Mouse (Mus musculus) ES-E14 (cell line): Measurements from ENCODE around the gene Carmil1. TPM values are rescaled to one million over a fixed set of nuclear protein-coding genes. Genes with fewer than 3 reads are reported as not detected.

Experiments
- DNase-seq: peaks from one replicate; pipeline ENCODE4 v3.0.0-alpha.2; 2013; ENCODE audit warnings: low read depth, low spot score
- H3K27ac ChIP-seq: 2 replicates; pipeline ENCODE4 v1.5.1; 2012; ENCODE audit warnings: low read depth, mild to moderate bottlenecking, low read length, moderate library complexity, mixed read lengths; ENCODE audit not compliant: poor library complexity, insufficient read depth, severe bottlenecking
- H3K36me3 ChIP-seq: 2 replicates; pipeline ENCODE4 v1.6.1; 2012; ENCODE audit warnings: mild to moderate bottlenecking, low read length, moderate library complexity, mixed read lengths; ENCODE audit not compliant: control insufficient read depth, poor library complexity, insufficient read depth, severe bottlenecking
- H3K4me1 ChIP-seq, 2 experiments: fragments of 150-350 bp in 1 of 2; sonication (generic) in 1 of 2; 2 replicates each; pipeline ENCODE4 v1.6.1; 2012; ENCODE audit warnings: low read length in 2 of 2, mild to moderate bottlenecking in 1 of 2, mixed read lengths in 1 of 2; ENCODE audit not compliant: control insufficient read depth in 2 of 2, insufficient read depth in 2 of 2, poor library complexity in 1 of 2
- H3K4me3 ChIP-seq, 2 experiments: fragments of 150-350 bp in 1 of 2; sonication (generic) in 1 of 2; 2 replicates each; pipeline ENCODE4 v1.5.1; 2012; ENCODE audit warnings: low read length in 2 of 2, low read depth in 1 of 2, mild to moderate bottlenecking in 1 of 2, mixed read lengths in 1 of 2; ENCODE audit not compliant: insufficient read depth in 1 of 2, poor library complexity in 1 of 2, severe bottlenecking in 1 of 2
- H3K9ac ChIP-seq: 2 replicates; pipeline ENCODE4 v1.6.1; 2012; ENCODE audit warnings: low read depth, mild to moderate bottlenecking, low read length, mixed read lengths; ENCODE audit not compliant: poor library complexity, insufficient read depth, severe bottlenecking
- H3K9me3 ChIP-seq: fragments of 150-350 bp; sonication (generic); 2 replicates; pipeline ENCODE4 v1.6.1; 2012; ENCODE audit warnings: low read depth, mild to moderate bottlenecking, low read length; ENCODE audit not compliant: control insufficient read depth, insufficient read depth
- CHD2 ChIP-seq: IDR thresholded peaks from 2 replicates; pipeline ENCODE4 v1.6.1; 2014; ENCODE audit warnings: mild to moderate bottlenecking, low read depth, low read length, inconsistent platforms
- HCFC1 ChIP-seq: IDR thresholded peaks from 2 replicates; pipeline ENCODE4 v1.6.1; 2012; ENCODE audit warnings: low read length, inconsistent platforms, borderline replicate concordance; ENCODE audit not compliant: insufficient read depth
- MAFK ChIP-seq: IDR thresholded peaks from 2 replicates; pipeline ENCODE4 v1.6.1; 2014; ENCODE audit warnings: mild to moderate bottlenecking, low read depth, low read length, inconsistent platforms; ENCODE audit not compliant: insufficient read depth
- ZC3H11A ChIP-seq: IDR thresholded peaks from 2 replicates; pipeline ENCODE4 v1.6.1; 2012; ENCODE audit warnings: low read depth, mild to moderate bottlenecking, inconsistent platforms, low read length, borderline replicate concordance
- ZNF384 ChIP-seq: IDR thresholded peaks from 2 replicates; pipeline ENCODE4 v1.6.1; 2012; ENCODE audit warnings: low read depth, low read length, inconsistent platforms
- in situ Hi-C, 2 experiments: fragments of 600-800 bp; cut with MboI; formaldehyde crosslinking; loops; one replicate each; pipeline ENCODE4 v1.15.1; 2025; ENCODE audit warnings: low sequenced_read_pairs in 2 of 2, inconsistent platforms in 1 of 2; ENCODE audit not compliant: unreplicated experiment in 2 of 2
- total RNA-seq: library from RNA; depleted of rRNA; stranded (reverse); fragments of 300-350 nt; gene quantifications from 2 replicates; pipeline ENCODE4 v1.2.3, GENCODE M21; 2012

Carmil1 gene
- total RNA-seq, 1 experiment = 17.0 TPM

GRCm38 (mm10) chr13:24321313-24321712 is 40.7 kb upstream of the Carmil1 start:
- Histone ChIP-seq H3K9me3 (no peaks in the 10 kb centered on the region), H3K36me3 (no peaks in the 10 kb centered on the region), H3K4me3 (no peak overlapping the region), H3K4me1 (no peaks in the 10 kb centered on the region), H3K9ac (no peak overlapping the region), H3K27ac (no peak overlapping the region)
- DNase-seq = no peak
- in situ Hi-C loops = loop anchor here (25.0 kb wide), 2 partner anchors 484 to 534 kb away; partner anchors contain the start of gene Slc17a3 (in 1 of the 2)
- no peak for TF ChIP-seq ZNF384
- no peak for TF ChIP-seq MAFK
- TF ChIP-seq CHD2 = no peak
- TF ChIP-seq ZC3H11A = no peak
- no peak for TF ChIP-seq HCFC1

GRCm38 (mm10) chr13:24318618-24319017 is 38.0 kb upstream of the Carmil1 start:
- no peaks in the 10 kb centered on the region for H3K36me3 ChIP-seq
- no peak overlapping the region for H3K27ac ChIP-seq
- TF ChIP-seq CHD2 = no peak
- TF ChIP-seq ZC3H11A = peak; percentile 36; the same call in 1 of the 2 replicates
- H3K9me3 ChIP-seq = no peaks in the 10 kb centered on the region
- no peak overlapping the region for H3K9ac ChIP-seq
- H3K4me3 ChIP-seq = no peak overlapping the region
- DNase-seq = peak; percentile 19
- no peaks in the 10 kb centered on the region for H3K4me1 ChIP-seq
- in situ Hi-C loops = loop anchor here (25.0 kb wide), 2 partner anchors 481 to 531 kb away; partner anchors contain the start of gene Slc17a3 (in 1 of the 2)

DNA sequence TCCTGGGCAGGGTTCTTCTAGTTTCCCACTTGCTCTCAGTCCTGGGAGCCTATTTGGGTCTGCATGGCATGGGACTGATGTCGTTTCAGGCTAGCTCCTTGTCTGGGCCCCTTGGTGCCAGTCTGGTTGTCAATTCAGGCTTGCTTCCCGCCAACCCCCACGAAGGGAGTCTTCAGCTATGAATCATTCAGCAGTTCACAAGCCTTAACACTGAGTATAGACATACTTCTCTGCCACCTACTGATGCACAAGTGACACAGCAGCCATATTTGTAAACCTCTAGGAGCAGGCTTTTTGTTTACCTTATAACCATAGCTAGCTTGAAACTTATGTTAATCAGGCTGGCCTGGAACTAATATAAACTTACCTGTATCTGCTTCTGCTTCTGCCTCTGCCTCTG is 36.0 kb upstream of the Carmil1 start:
- no peak for DNase-seq
- no peak overlapping the region for H3K4me3 ChIP-seq
- no peak overlapping the region for H3K27ac ChIP-seq
- TF ChIP-seq HCFC1 = no peak
- no peak for TF ChIP-seq ZC3H11A
- TF ChIP-seq CHD2 = no peak
- no peak for TF ChIP-seq ZNF384
- TF ChIP-seq MAFK = no peak
- no peaks in the 10 kb centered on the region for H3K4me1 ChIP-seq
- H3K9ac ChIP-seq = no peak overlapping the region
- in situ Hi-C loops = loop anchor here (25.0 kb wide), 2 partner anchors 479 to 529 kb away; partner anchors contain the start of gene Slc17a3 (in 1 of the 2)
- no peaks in the 10 kb centered on the region for H3K9me3 ChIP-seq
- H3K36me3 ChIP-seq = no peaks in the 10 kb centered on the region

GRCm38 (mm10) chr13:24311011-24311940 is 30.7 kb upstream of the Carmil1 start:
- no peak overlapping the region for H3K27ac ChIP-seq
- in situ Hi-C loops = loop anchor here (25.0 kb wide), 2 partner anchors 474 to 524 kb away; partner anchors contain the start of gene Slc17a3 (in 1 of the 2)
- DNase-seq = no peak
- no peaks in the 10 kb centered on the region for H3K36me3 ChIP-seq
- no peak overlapping the region for H3K4me3 ChIP-seq
- H3K9me3 ChIP-seq = no peaks in the 10 kb centered on the region
- H3K4me1 ChIP-seq = no peaks in the 10 kb centered on the region
- no peak overlapping the region for H3K9ac ChIP-seq
- TF ChIP-seq MAFK (no peak), ZC3H11A (no peak), ZNF384 (no peak), CHD2 (no peak), HCFC1 (no peak)
